Mouse (Mus musculus) lung, adult 2 months (tissue): ENCODE results near the gene Dcun1d4.

Source experiments
- CTCF ChIP-seq: fragments of 200-500 bp; IDR thresholded peaks from 2 replicates; pipeline ENCODE4 v1.5.1; 2011; ENCODE audit warnings: mild to moderate bottlenecking, low read length, control low read depth; ENCODE audit not compliant: insufficient read depth
- POLR2A ChIP-seq: fragments of 200-500 bp; IDR thresholded peaks from 2 replicates; pipeline ENCODE4 v1.6.1; 2011; ENCODE audit warnings: low read depth, mild to moderate bottlenecking, control low read depth, low read length, borderline replicate concordance; ENCODE audit errors: extremely low read depth

DNA sequence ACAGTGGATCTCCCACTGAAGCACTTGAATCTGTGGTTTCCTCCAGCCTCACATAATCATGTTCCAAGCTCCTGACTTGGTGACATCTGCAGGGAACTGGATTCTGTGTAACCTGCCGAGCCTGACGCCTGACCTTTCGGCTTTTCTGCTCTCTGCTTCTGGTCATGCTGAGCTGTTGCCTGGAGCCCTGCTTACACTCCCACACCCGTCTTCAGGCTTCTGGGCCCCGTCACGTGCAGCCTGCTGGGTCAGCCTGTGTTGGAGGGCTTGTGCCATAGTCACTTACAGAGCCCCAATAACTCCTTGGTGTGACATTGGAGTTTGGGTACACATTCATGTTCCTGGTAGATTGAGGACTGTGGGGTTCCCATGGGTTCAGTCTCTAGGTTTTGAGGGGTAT, 64.8 kb downstream of the Dcun1d4 start:
- TF ChIP-seq CTCF (no peak), POLR2A (no peak)
